Mouse (Mus musculus) limb, embryonic 11.5 days (tissue): ENCODE measurements around the gene Fbxo42. TPM values are rescaled to one million over a fixed set of nuclear protein-coding genes. Genes with fewer than 3 reads are reported as not detected.

Source experiments
- ATAC-seq: fragments of 200-750 bp; cut with Nextera tagmentation; 2 replicates; pipeline ENCODE4 v1.8.0; 2017; ENCODE audit warnings: low read depth; ENCODE audit not compliant: insufficient number of reproducible peaks, low FRiP score, low TSS enrichment
- DNase-seq: peaks from one replicate; pipeline ENCODE4 v3.0.0-alpha.2; 2015; ENCODE audit warnings: low spot score
- H3K27ac ChIP-seq: fragments of 300-500 bp; sonication (generic); replicated peaks from 2 replicates; pipeline ENCODE4 v1.5.1; 2014; ENCODE audit warnings: low read depth, mild to moderate bottlenecking, low read length
- H3K27me3 ChIP-seq: fragments of 300-500 bp; sonication (generic); 2 replicates; pipeline ENCODE4 v1.6.1; 2014; ENCODE audit warnings: mild to moderate bottlenecking, low read length, mixed read lengths; ENCODE audit not compliant: control insufficient read depth, insufficient read depth
- H3K36me3 ChIP-seq: fragments of 300-500 bp; sonication (generic); 2 replicates; pipeline ENCODE4 v1.6.1; 2014; ENCODE audit warnings: mild to moderate bottlenecking, low read length, moderate library complexity, mixed read lengths; ENCODE audit not compliant: control insufficient read depth, insufficient read depth
- H3K4me1 ChIP-seq: fragments of 300-500 bp; sonication (generic); 2 replicates; pipeline ENCODE4 v1.6.1; 2014; ENCODE audit warnings: low read length, mixed read lengths; ENCODE audit not compliant: control insufficient read depth, insufficient read depth
- H3K4me2 ChIP-seq: fragments of 300-500 bp; sonication (generic); 2 replicates; pipeline ENCODE4 v1.6.1; 2014; ENCODE audit warnings: low read depth, mild to moderate bottlenecking, moderate library complexity; ENCODE audit not compliant: severe bottlenecking
- H3K4me3 ChIP-seq: fragments of 300-500 bp; sonication (generic); 2 replicates; pipeline ENCODE4 v1.5.1; 2014; ENCODE audit warnings: low read depth, low read length
- H3K9ac ChIP-seq: fragments of 300-500 bp; sonication (generic); 2 replicates; pipeline ENCODE4 v1.6.1; 2014; ENCODE audit warnings: mild to moderate bottlenecking, low read length
- H3K9me3 ChIP-seq: fragments of 300-500 bp; sonication (generic); 2 replicates; pipeline ENCODE4 v1.6.1; 2016; ENCODE audit warnings: low read length; ENCODE audit not compliant: control insufficient read depth
- WGBS: fragments of 180-500 bp; shearing (Covaris S2); extraction: QIAGEN DNeasy Blood & Tissue Kit; methylation state at CpG from one replicate; pipeline ENCODE4 v1.1.7; 2014; 5-methylcytosine and 5-hydroxymethylcytosine counted together
- polyA plus RNA-seq: library from polyadenylated mRNA; unstranded; fragments of >200 nt; fragmentation: Nextera tagmentation; extraction: Ambion mirVana; gene quantifications from 2 replicates; pipeline ENCODE4 v1.2.1, GENCODE M21; 2014

The Fbxo42 gene
- 30.4 and 36.6 TPM in 2 replicates for polyA plus RNA-seq

- ATAC-seq = peak; percentile 75
- no peaks in the 10 kb centered on the region for H3K9me3 ChIP-seq
- peak; percentile 95 for DNase-seq
- peak within 1 kb of the TSS; percentile 72 for H3K4me2 ChIP-seq
- WGBS = 11% methylated on average over 51 of the region's 58 CpGs
- peak within 1 kb of the TSS; percentile 70 for H3K27ac ChIP-seq
- H3K4me3 ChIP-seq = peak within 1 kb of the TSS; percentile 97
- no peaks in the 10 kb centered on the region for H3K27me3 ChIP-seq
- peaks cover 9% of the 10 kb centered on the region for H3K4me1 ChIP-seq
- H3K36me3 ChIP-seq = no peaks in the 10 kb centered on the region
- H3K9ac ChIP-seq = peak within 1 kb of the TSS; percentile 94
Observed at GRCm38 (mm10) chr4:141147112-141148008, at the start of gene Fbxo42. Gene Fbxo42, plus strand, starts transcription at chr4:141147913.

- no peaks in the 10 kb centered on the region for H3K27me3 ChIP-seq
- no peaks in the 10 kb centered on the region for H3K36me3 ChIP-seq
- H3K4me2 ChIP-seq = no peak overlapping the region
- WGBS = 75% methylated on average over 4 of the region's 4 CpGs
- H3K4me3 ChIP-seq = no peak overlapping the region
- no peaks in the 10 kb centered on the region for H3K9me3 ChIP-seq
- no peak overlapping the region for H3K9ac ChIP-seq
- no peaks in the 10 kb centered on the region for H3K4me1 ChIP-seq
- no peak for DNase-seq
- no peak overlapping the region for H3K27ac ChIP-seq
- no peak for ATAC-seq
Observed at GRCm38 (mm10) chr4:141098935-141099334, 48.8 kb upstream of the Fbxo42 start.

- no peaks in the 10 kb centered on the region for H3K36me3 ChIP-seq
- no peaks in the 10 kb centered on the region for H3K9me3 ChIP-seq
- H3K27me3 ChIP-seq = no peaks in the 10 kb centered on the region
- no peak overlapping the region for H3K4me3 ChIP-seq
- H3K27ac ChIP-seq = no peak overlapping the region
- ATAC-seq = no peak
- no peak for DNase-seq
- whole genome bisulfite sequencing = 66% methylated on average over 5 of the region's 5 CpGs
- H3K4me1 ChIP-seq = no peaks in the 10 kb centered on the region
- H3K4me2 ChIP-seq = no peak overlapping the region
- no peak overlapping the region for H3K9ac ChIP-seq
Observed at GRCm38 (mm10) chr4:141099956-141100355, 47.8 kb upstream of the Fbxo42 start.

GRCm38 (mm10) chr4:141101291-141101690 is 46.4 kb upstream of the Fbxo42 start:
- DNase-seq (no peak), ATAC-seq (no peak)
- H3K4me1 ChIP-seq = no peaks in the 10 kb centered on the region
- WGBS = 94% methylated on average over 9 of the region's 9 CpGs
- H3K4me3 ChIP-seq = no peak overlapping the region
- H3K27ac ChIP-seq = no peak overlapping the region
- H3K4me2 ChIP-seq = no peak overlapping the region
- H3K9me3 ChIP-seq = no peaks in the 10 kb centered on the region
- no peak overlapping the region for H3K9ac ChIP-seq
- H3K36me3 ChIP-seq = no peaks in the 10 kb centered on the region
- H3K27me3 ChIP-seq = no peaks in the 10 kb centered on the region

GRCm38 (mm10) chr4:141101855-141102254 is 45.9 kb upstream of the Fbxo42 start:
- 64% methylated on average over 6 of the region's 6 CpGs for whole genome bisulfite sequencing
- Histone ChIP-seq H3K36me3 (no peaks in the 10 kb centered on the region), H3K4me3 (no peak overlapping the region), H3K9me3 (no peaks in the 10 kb centered on the region), H3K9ac (no peak overlapping the region), H3K4me1 (no peaks in the 10 kb centered on the region), H3K4me2 (no peak overlapping the region), H3K27ac (no peak overlapping the region), H3K27me3 (no peaks in the 10 kb centered on the region)
- ATAC-seq (no peak), DNase-seq (peak; percentile 55)

GRCm38 (mm10) chr4:141106526-141107183 is 41.1 kb upstream of the Fbxo42 start:
- Histone ChIP-seq H3K4me3 (no peak overlapping the region), H3K36me3 (peaks cover 8% of the 10 kb centered on the region; the same call in 1 of the 2 replicates), H3K27me3 (no peaks in the 10 kb centered on the region), H3K27ac (no peak overlapping the region), H3K9me3 (no peaks in the 10 kb centered on the region), H3K4me1 (no peaks in the 10 kb centered on the region), H3K4me2 (no peak overlapping the region), H3K9ac (no peak overlapping the region)
- WGBS = 78% methylated on average over 16 of the region's 16 CpGs
- DNase-seq (no peak), ATAC-seq (no peak)

- Histone ChIP-seq H3K36me3 (peaks cover 13% of the 10 kb centered on the region; the same call in 1 of the 2 replicates), H3K4me3 (no peak overlapping the region), H3K4me2 (no peak overlapping the region), H3K4me1 (no peaks in the 10 kb centered on the region), H3K9me3 (no peaks in the 10 kb centered on the region), H3K9ac (no peak overlapping the region), H3K27ac (0 out of 2 replicates have a peak overlapping the region, but pooled peaks have one; percentile 4), H3K27me3 (no peaks in the 10 kb centered on the region)
- ATAC-seq (no peak), DNase-seq (no peak)
- 59% methylated on average over 10 of the region's 10 CpGs for WGBS
Observed at GRCm38 (mm10) chr4:141108196-141108732, 39.4 kb upstream of the Fbxo42 start.

GRCm38 (mm10) chr4:141113831-141114230 is 33.9 kb upstream of the Fbxo42 start:
- Histone ChIP-seq H3K36me3 (peaks cover 27% of the 10 kb centered on the region; the same call in 1 of the 2 replicates), H3K4me1 (no peaks in the 10 kb centered on the region), H3K27ac (no peak overlapping the region), H3K4me2 (no peak overlapping the region), H3K9ac (no peak overlapping the region), H3K4me3 (no peak overlapping the region), H3K27me3 (no peaks in the 10 kb centered on the region), H3K9me3 (no peaks in the 10 kb centered on the region)
- no peak for DNase-seq
- WGBS = 89% methylated on average over 7 of the region's 7 CpGs
- no peak for ATAC-seq
